Mouse (Mus musculus): ENCODE measurements around the gene Trak2. TPM values are rescaled to one million over a fixed set of nuclear protein-coding genes. Genes with fewer than 3 reads are reported as not detected.

Trak2 gene
- polyA plus RNA-seq, 1 experiment from 2014 or later = 22.8 TPM

GRCm38 (mm10) chr1:58937606-58938099, 35.6 kb downstream of the Trak2 start:
- TF ChIP-seq EP300 (IDR thresholded peaks at IDR 0.05; ENCODE audit: low read depth) = no peak
- no peak for TF ChIP-seq CTCF (IDR thresholded peaks at IDR 0.05; ENCODE audit: low read depth)
- 93% methylated on average over 9 of the region's 9 CpGs for WGBS (ENCODE audit: insufficient replicate concordance)
- H3K9ac ChIP-seq (replicated peaks) = no peak overlapping the region
- no peaks in the 10 kb centered on the region for H3K9me3 ChIP-seq (ENCODE audit: low read length)
- H3K36me3 ChIP-seq (replicated peaks; ENCODE audit: insufficient read depth, low read length) = peaks cover 22% of the 10 kb centered on the region
- H3K27me3 ChIP-seq (ENCODE audit: insufficient read depth, low read length) = no peaks in the 10 kb centered on the region
- no peak for ATAC-seq
- DNase-seq = no peak
- no peaks in the 10 kb centered on the region; the same call in 1 of the 2 replicates for H3K4me1 ChIP-seq (ENCODE audit: insufficient read depth)
- no peak overlapping the region for H3K4me3 ChIP-seq (ENCODE audit: low read depth, low read length)
- H3K4me2 ChIP-seq (ENCODE audit: low read depth, low read length) = no peak overlapping the region
- no peak overlapping the region for H3K27ac ChIP-seq (ENCODE audit: low read depth)

DNA sequence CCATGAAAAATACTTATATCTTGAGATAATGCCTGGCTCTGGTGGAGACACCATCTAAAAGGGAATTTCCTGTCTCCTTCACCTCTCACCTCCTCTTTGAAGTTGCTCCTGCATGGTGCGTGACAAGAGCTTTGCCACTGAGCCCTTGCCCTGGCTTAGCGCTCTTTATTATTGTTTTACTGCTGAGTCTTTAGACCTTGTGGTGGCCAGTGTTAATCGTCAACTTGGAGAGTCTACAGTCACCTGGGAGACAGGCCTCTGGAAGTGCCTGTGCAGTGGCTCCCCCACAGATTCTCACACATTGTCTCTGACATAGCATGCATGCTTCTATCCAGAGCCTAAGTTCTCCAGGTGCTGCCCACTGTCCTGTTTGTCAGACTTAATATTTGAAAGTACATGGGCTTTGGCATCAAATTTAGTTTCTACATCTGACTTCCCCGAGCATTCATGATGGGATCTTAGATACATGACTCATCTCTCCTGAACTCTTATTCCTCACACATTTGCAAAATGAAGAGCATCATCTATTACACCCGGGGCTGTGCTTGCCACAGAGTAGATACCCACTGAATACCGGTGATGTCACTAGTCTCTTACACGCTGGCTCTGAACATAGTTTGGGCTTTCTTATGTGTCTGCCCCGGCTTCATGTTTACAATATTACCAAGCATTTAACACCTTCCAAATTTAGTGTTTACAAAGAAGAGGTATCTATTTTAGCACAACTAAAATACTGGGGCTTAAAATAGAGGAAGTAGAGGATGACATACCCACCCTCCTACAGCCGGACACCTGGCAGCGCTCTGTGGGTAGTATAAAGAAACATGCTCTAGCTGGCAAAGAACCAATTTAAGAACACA, 36.3 kb downstream of the Trak2 start:
- no peak overlapping the region for H3K4me2 ChIP-seq (ENCODE audit: low read depth, low read length)
- ATAC-seq (no peak), DNase-seq (no peak)
- H3K27me3 ChIP-seq (ENCODE audit: insufficient read depth, low read length) = no peaks in the 10 kb centered on the region
- 90% methylated on average over 10 of the region's 10 CpGs for WGBS (ENCODE audit: insufficient replicate concordance)
- H3K9ac ChIP-seq (replicated peaks) = no peak overlapping the region
- no peak overlapping the region for H3K4me3 ChIP-seq (ENCODE audit: low read depth, low read length)
- no peaks in the 10 kb centered on the region; the same call in 1 of the 2 replicates for H3K4me1 ChIP-seq (ENCODE audit: insufficient read depth)
- no peaks in the 10 kb centered on the region for H3K9me3 ChIP-seq (ENCODE audit: low read length)
- H3K27ac ChIP-seq (ENCODE audit: low read depth) = no peak overlapping the region
- TF ChIP-seq EP300 (IDR thresholded peaks at IDR 0.05; ENCODE audit: low read depth) (no peak), CTCF (IDR thresholded peaks at IDR 0.05; ENCODE audit: low read depth) (no peak)
- peaks cover 22% of the 10 kb centered on the region for H3K36me3 ChIP-seq (replicated peaks; ENCODE audit: insufficient read depth, low read length)

- Histone ChIP-seq H3K4me3 (ENCODE audit: low read depth, low read length) (no peak overlapping the region), H3K27ac (ENCODE audit: low read depth) (no peak overlapping the region), H3K36me3 (replicated peaks; ENCODE audit: insufficient read depth, low read length) (peaks cover 41% of the 10 kb centered on the region), H3K27me3 (ENCODE audit: insufficient read depth, low read length) (no peaks in the 10 kb centered on the region), H3K4me1 (ENCODE audit: insufficient read depth) (no peaks in the 10 kb centered on the region), H3K4me2 (ENCODE audit: low read depth, low read length) (no peak overlapping the region), H3K9me3 (ENCODE audit: low read length) (peaks cover 2% of the 10 kb centered on the region), H3K9ac (replicated peaks) (no peak overlapping the region)
- ATAC-seq (no peak), DNase-seq (no peak)
- TF ChIP-seq CTCF (IDR thresholded peaks at IDR 0.05; ENCODE audit: low read depth) = no peak
- no peak for TF ChIP-seq EP300 (IDR thresholded peaks at IDR 0.05; ENCODE audit: low read depth)
- WGBS (ENCODE audit: insufficient replicate concordance) = 96% methylated on average over 5 of the region's 5 CpGs
Measured at GRCm38 (mm10) chr1:58926664-58927063, 46.6 kb downstream of the Trak2 start.

DNA sequence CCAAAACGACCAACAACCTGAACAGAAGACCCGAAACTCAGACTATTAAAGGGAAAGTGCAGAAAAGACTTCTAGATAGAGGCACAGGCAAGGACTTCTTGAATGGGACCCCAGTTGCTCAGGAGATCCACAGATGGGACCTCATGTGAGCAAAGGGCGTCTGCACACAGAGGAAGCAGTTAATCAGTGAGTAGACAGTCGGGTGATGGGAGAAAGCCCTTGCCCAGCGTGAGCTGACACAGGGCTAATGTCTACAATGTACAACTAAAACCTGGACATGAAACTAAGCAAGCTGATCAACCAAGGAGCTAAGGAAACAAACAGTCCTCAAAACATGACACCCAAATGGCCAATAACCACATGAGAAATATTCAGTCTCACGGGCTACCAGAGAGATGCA, 55.7 kb downstream of the Trak2 start:
- ATAC-seq = no peak
- Histone ChIP-seq H3K27me3 (ENCODE audit: insufficient read depth, low read length) (no peaks in the 10 kb centered on the region), H3K9me3 (ENCODE audit: low read length) (no peaks in the 10 kb centered on the region), H3K4me1 (ENCODE audit: insufficient read depth) (no peaks in the 10 kb centered on the region), H3K4me2 (ENCODE audit: low read depth, low read length) (no peak overlapping the region), H3K9ac (replicated peaks) (no peak overlapping the region), H3K27ac (ENCODE audit: low read depth) (no peak overlapping the region), H3K4me3 (ENCODE audit: low read depth, low read length) (no peak overlapping the region), H3K36me3 (replicated peaks; ENCODE audit: insufficient read depth, low read length) (peaks cover 94% of the 10 kb centered on the region)
- 81% methylated on average over 6 of the region's 6 CpGs for WGBS (ENCODE audit: insufficient replicate concordance)
- no peak for DNase-seq
- TF ChIP-seq CTCF (IDR thresholded peaks at IDR 0.05; ENCODE audit: low read depth) (no peak), EP300 (IDR thresholded peaks at IDR 0.05; ENCODE audit: low read depth) (no peak)

- Histone ChIP-seq H3K4me3 (ENCODE audit: low read depth, low read length) (no peak overlapping the region), H3K4me2 (ENCODE audit: low read depth, low read length) (no peak overlapping the region), H3K27ac (ENCODE audit: low read depth) (no peak overlapping the region), H3K9ac (replicated peaks) (no peak overlapping the region), H3K36me3 (replicated peaks; ENCODE audit: insufficient read depth, low read length) (peaks cover 89% of the 10 kb centered on the region), H3K9me3 (ENCODE audit: low read length) (no peaks in the 10 kb centered on the region), H3K4me1 (ENCODE audit: insufficient read depth) (no peaks in the 10 kb centered on the region), H3K27me3 (ENCODE audit: insufficient read depth, low read length) (no peaks in the 10 kb centered on the region)
- no peak for DNase-seq
- no peak for ATAC-seq
- 93% methylated on average over 12 of the region's 12 CpGs for WGBS (ENCODE audit: insufficient replicate concordance)
- no peak for TF ChIP-seq CTCF (IDR thresholded peaks at IDR 0.05; ENCODE audit: low read depth)
- TF ChIP-seq EP300 (IDR thresholded peaks at IDR 0.05; ENCODE audit: low read depth) = no peak
Measured at GRCm38 (mm10) chr1:58909636-58910272, 63.5 kb downstream of the Trak2 start.

DNA sequence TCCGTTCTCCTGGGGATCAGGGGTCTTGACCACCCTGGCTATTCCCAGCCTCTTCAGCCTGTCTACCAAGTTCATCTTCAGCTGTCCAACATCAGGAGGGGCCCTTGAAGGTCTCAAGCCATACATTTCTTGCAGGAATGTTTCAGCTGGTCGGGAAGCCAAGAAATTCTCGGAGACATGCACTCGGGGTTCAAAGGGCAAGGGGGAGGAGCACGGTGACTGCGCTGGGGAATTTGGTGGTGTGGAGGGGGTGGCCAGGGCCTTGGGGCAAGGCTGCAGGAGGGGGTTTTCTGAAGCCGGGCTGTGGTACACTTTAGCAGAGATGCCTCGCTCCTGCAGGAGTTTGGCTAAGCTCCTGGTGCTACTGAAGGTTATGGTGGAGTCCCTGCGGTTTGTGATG, 69.5 kb downstream of the Trak2 start:
- TF ChIP-seq EP300 (IDR thresholded peaks at IDR 0.05; ENCODE audit: low read depth) (no peak), CTCF (IDR thresholded peaks at IDR 0.05; ENCODE audit: low read depth) (no peak)
- 91% methylated on average over 9 of the region's 9 CpGs for whole genome bisulfite sequencing (ENCODE audit: insufficient replicate concordance)
- Histone ChIP-seq H3K4me2 (ENCODE audit: low read depth, low read length) (no peak overlapping the region), H3K9ac (replicated peaks) (no peak overlapping the region), H3K4me3 (ENCODE audit: low read depth, low read length) (no peak overlapping the region), H3K27ac (ENCODE audit: low read depth) (no peak overlapping the region), H3K9me3 (ENCODE audit: low read length) (no peaks in the 10 kb centered on the region), H3K27me3 (ENCODE audit: insufficient read depth, low read length) (no peaks in the 10 kb centered on the region), H3K36me3 (replicated peaks; ENCODE audit: insufficient read depth, low read length) (peaks cover 76% of the 10 kb centered on the region), H3K4me1 (ENCODE audit: insufficient read depth) (no peaks in the 10 kb centered on the region)
- DNase-seq (no peak), ATAC-seq (no peak)

All from liver, postnatal 0 days (tissue).